Mouse (Mus musculus): ENCODE measurements at regions not wholly inside any gene's neighbourhood (a gene's known extent, or its start where the extent isn't known, plus 50 kb on each side); places are given as distances from the start of the nearest gene placed in this dataset.

DNA sequence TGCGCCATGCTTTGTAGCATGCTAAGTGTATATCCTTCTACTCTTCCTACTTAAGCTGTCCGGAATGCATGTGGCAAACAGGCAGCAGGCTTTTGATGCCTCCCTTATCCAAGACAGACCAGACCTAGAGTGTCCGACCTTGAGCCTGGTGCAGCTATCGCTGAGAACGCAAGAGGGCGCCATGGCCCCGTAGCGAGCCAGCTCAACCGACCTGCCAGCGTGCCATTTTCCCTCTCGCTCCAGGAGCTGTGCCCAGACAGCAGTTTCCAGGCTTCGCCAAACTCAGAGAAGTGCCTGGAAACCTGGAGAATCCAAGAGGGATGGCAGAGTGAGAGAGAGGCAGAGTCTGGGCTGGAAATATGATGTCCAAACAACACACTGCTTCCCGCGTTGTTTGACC lies 155.8 kb upstream of the Gm12830 start:
- peaks cover 88% of the 10 kb centered on the region for H3K27me3 ChIP-seq (ENCODE audit: insufficient read depth, poor library complexity, severe bottlenecking)
- H3K9me3 ChIP-seq, result no peaks in the 10 kb centered on the region
- no peak overlapping the region for H3K27ac ChIP-seq
- DNase-seq (ENCODE audit: low spot score), result peak; percentile 91
- peak overlapping the region; percentile 42 for H3K4me3 ChIP-seq
- no peaks in the 10 kb centered on the region for H3K36me3 ChIP-seq
- 3% methylated on average over 14 of the region's 14 CpGs for WGBS
- H3K4me1 ChIP-seq (replicated peaks), result peaks cover 27% of the 10 kb centered on the region

- peak overlapping the region; percentile 42 for H3K4me3 ChIP-seq
- no peak overlapping the region; the same call in 1 of the 2 replicates for H3K27ac ChIP-seq
- peaks cover 91% of the 10 kb centered on the region for H3K27me3 ChIP-seq (ENCODE audit: insufficient read depth, poor library complexity, severe bottlenecking)
- H3K36me3 ChIP-seq, result no peaks in the 10 kb centered on the region
- H3K4me1 ChIP-seq (replicated peaks), result peaks cover 27% of the 10 kb centered on the region
- H3K9me3 ChIP-seq, result no peaks in the 10 kb centered on the region
- peak; percentile 57 for DNase-seq (ENCODE audit: low spot score)
- WGBS, result 3% methylated on average over 41 of the region's 41 CpGs
Measured at GRCm38 (mm10) chr4:114666238-114666978, 155.1 kb upstream of the Gm12830 start.

DNA sequence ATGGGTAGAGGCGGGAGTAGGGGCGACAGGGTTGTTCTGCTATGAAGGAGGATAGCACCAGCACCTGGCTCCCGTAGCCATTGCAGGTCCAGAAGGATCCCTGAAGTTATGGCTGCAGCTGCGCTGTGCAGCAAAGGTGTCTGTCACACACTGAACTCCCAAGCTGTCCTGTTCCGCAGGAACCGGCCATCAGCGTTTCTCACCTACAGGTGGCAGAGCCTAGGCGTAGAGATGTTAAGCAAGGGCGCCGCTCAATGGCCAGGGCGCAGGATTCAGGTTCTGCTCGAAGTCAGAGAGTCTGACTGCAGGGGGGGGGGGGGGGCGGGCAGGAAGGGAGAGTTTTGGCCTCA lies 154.6 kb upstream of the Gm12830 start:
- peaks cover 92% of the 10 kb centered on the region for H3K27me3 ChIP-seq (ENCODE audit: insufficient read depth, poor library complexity, severe bottlenecking)
- H3K4me3 ChIP-seq, result peak overlapping the region; percentile 42
- WGBS, result 6% methylated on average over 13 of the region's 13 CpGs

DNA sequence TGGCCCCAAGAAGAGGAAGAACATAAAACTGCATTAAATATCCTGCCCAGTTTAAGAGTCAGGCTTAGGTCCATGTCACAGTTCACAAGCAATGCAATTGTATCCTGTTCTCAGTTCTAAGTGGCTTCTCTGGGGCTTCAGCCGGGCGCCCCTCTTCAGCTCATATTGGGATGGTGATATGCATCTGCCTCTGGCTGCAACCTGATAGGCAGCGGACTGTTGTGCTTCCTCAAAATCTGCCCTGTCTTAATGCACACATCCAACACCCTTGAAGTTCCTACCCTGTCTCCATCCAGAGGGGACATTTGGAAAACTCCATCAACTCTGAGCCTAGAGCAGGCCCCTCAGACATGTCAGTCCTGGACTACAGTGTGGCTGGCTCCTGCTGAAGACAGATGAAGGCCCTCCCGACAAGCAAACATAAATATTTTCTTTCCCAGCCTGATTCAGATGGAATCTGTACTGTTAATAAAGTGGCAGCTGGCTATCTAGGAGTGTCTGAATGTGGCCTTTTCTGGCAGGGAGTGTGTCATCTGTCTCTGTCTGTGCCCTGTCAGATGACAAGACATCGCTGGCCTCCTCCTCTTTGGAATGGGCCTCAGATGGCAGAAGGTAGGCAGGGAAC lies 149.3 kb upstream of the Gm12830 start:
- H3K27me3 ChIP-seq (ENCODE audit: insufficient read depth, poor library complexity, severe bottlenecking), result peaks cover 73% of the 10 kb centered on the region
- no peak overlapping the region for H3K27ac ChIP-seq
- 79% methylated on average over 5 of the region's 5 CpGs for WGBS
- H3K36me3 ChIP-seq, result no peaks in the 10 kb centered on the region
- H3K4me3 ChIP-seq, result no peak overlapping the region
- H3K4me1 ChIP-seq (replicated peaks), result peaks cover 10% of the 10 kb centered on the region; the same call in 1 of the 2 replicates
- H3K9me3 ChIP-seq, result no peaks in the 10 kb centered on the region
- no peak for DNase-seq (ENCODE audit: low spot score)

More for the DNA sequence above, 154.6 kb upstream of the Gm12830 start:
- DNase-seq (ENCODE audit: low spot score), result no peak
- no peak overlapping the region for H3K27ac ChIP-seq
- H3K36me3 ChIP-seq, result no peaks in the 10 kb centered on the region
- no peaks in the 10 kb centered on the region for H3K9me3 ChIP-seq
- peaks cover 27% of the 10 kb centered on the region for H3K4me1 ChIP-seq (replicated peaks)

DNA sequence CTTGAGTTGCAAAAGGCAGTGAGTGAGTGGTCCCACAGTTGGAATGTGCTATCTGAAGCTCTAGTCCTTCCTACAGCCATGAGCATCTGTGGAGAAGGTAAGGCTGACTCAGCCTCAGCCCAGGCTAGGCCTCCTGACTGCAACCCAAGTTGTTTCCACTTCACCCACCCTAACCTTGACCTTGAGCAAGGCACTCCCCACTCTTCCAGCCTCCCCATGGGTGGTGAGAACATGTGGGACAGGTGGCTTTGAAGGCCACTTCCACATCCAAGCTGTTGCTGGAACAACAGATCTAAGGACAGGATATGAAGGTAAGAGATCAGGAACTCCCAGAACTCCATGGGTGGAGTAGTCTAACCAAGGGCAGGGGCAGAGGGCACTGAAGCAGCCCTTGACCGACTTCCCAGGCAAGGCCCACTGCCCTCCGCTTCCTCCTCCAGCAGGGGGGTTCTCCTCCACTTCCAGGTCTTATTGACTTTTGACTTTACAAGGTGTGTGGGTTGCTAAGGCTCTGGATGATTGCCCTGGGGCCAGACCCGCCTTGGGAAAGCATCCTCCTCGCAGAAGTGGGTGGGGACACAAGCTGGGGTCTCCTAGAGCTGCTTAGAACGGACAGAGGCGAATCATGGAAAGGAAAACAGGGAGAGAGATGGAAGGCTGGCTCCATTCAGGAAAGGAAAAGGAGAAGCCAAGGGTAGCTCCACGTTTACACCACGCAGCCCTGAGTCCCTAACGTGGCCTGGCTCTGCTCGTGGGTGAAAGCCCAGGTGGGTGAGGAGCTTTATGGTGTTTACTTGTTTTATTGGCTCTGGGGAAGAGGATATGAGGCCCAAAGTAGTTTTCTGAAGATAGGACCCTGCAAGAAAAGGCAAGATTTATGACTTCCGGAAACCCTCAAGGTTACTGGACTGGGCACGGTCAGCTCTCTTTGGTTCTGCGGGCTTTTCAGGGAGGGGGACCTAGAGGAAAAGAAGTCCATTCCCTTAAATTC lies 144.3 kb upstream of the Gm12830 start:
- H3K9me3 ChIP-seq, result no peaks in the 10 kb centered on the region
- H3K27me3 ChIP-seq (ENCODE audit: insufficient read depth, poor library complexity, severe bottlenecking), result peaks cover 55% of the 10 kb centered on the region
- 85% methylated on average over 13 of the region's 13 CpGs for WGBS
- H3K36me3 ChIP-seq, result no peaks in the 10 kb centered on the region
- H3K27ac ChIP-seq, result no peak overlapping the region
- peaks cover 21% of the 10 kb centered on the region for H3K4me1 ChIP-seq (replicated peaks)
- H3K4me3 ChIP-seq, result no peak overlapping the region
- DNase-seq (ENCODE audit: low spot score), result no peak

- no peak for DNase-seq (ENCODE audit: low spot score)
- H3K9me3 ChIP-seq, result no peaks in the 10 kb centered on the region
- H3K4me3 ChIP-seq, result no peak overlapping the region
- peaks cover 26% of the 10 kb centered on the region for H3K4me1 ChIP-seq (replicated peaks)
- peaks cover 50% of the 10 kb centered on the region for H3K27me3 ChIP-seq (ENCODE audit: insufficient read depth, poor library complexity, severe bottlenecking)
- H3K27ac ChIP-seq, result peak overlapping the region; percentile 23; the same call in 1 of the 2 replicates
- H3K36me3 ChIP-seq, result no peaks in the 10 kb centered on the region
- 77% methylated on average over 8 of the region's 8 CpGs for WGBS
Measured at GRCm38 (mm10) chr4:114678053-114678941, 143.2 kb upstream of the Gm12830 start.

DNA sequence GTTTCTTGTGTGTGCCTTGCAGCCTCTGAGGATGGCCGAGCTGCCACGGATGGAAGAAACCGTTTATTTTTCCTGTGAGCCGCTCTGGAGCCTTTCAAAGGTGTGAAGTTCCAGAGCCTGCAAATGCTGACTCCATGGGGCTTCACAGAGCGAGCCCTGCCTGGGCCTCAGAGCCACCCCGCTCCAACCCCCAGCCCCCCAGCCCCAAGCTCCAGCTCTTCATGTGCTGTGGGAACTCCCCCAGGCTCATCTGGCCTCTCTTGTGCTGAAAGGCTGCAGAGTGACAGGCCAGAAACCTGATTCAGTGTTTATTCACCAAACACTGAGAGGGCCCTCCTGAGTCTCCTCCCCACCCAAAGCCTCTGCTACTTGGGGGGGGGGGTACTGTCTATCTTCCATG lies 141.2 kb upstream of the Gm12830 start:
- Histone ChIP-seq H3K9me3 (no peaks in the 10 kb centered on the region), H3K4me3 (no peak overlapping the region), H3K36me3 (no peaks in the 10 kb centered on the region), H3K4me1 (replicated peaks) (peaks cover 35% of the 10 kb centered on the region), H3K27ac (peak overlapping the region; percentile 53), H3K27me3 (ENCODE audit: insufficient read depth, poor library complexity, severe bottlenecking) (peaks cover 55% of the 10 kb centered on the region)
- WGBS, result 32% methylated on average over 6 of the region's 6 CpGs
- peak; percentile 43 for DNase-seq (ENCODE audit: low spot score)

DNA sequence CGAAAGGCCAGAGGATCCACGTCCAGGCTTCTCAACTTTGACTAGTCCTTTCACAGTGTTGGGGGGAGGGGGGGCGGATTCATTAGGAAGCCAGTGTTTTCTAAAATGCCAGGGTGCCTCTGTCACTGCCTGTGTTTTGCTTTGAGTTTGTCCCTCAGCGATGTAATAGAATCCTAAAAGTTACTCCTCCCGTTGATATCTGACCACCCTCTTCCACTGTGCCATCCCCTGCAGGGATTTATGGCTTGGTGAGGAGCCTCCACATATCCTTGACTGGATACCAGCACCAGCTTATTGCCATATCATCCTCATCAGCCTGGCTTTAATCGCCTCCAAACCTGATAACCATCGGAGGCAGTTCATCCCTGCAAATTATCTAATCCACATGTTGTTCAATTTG lies 138.6 kb upstream of the Gm12830 start:
- H3K36me3 ChIP-seq, result no peaks in the 10 kb centered on the region
- H3K4me3 ChIP-seq, result no peak overlapping the region
- H3K4me1 ChIP-seq (replicated peaks), result peaks cover 42% of the 10 kb centered on the region
- H3K27ac ChIP-seq, result no peak overlapping the region
- H3K27me3 ChIP-seq (ENCODE audit: insufficient read depth, poor library complexity, severe bottlenecking), result peaks cover 72% of the 10 kb centered on the region
- no peak for DNase-seq (ENCODE audit: low spot score)
- no peaks in the 10 kb centered on the region for H3K9me3 ChIP-seq
- 64% methylated on average over 7 of the region's 7 CpGs for WGBS

DNA sequence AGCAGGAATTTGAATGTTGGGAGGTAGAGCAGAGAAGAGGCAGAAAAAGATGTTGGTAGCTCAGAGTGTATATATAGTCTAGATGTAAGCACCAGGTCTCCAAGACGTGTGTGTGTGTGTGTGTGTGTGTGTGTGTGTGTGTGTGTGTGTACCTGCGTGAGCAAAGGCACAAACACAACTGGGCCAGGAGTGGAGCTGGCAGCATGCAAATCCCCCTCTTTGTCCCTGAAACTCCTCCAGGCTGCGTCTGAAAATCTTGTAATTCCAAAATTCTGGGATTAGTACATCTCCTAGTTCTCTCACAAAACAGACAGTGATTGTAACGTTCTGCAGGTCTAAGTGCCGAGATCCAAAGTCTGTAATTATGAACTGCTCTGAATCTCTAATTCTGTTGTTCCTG lies 137.8 kb upstream of the Gm12830 start:
- Histone ChIP-seq H3K36me3 (no peaks in the 10 kb centered on the region), H3K4me1 (replicated peaks) (peaks cover 42% of the 10 kb centered on the region), H3K27ac (no peak overlapping the region), H3K9me3 (no peaks in the 10 kb centered on the region), H3K27me3 (ENCODE audit: insufficient read depth, poor library complexity, severe bottlenecking) (peaks cover 78% of the 10 kb centered on the region), H3K4me3 (no peak overlapping the region)
- no peak for DNase-seq (ENCODE audit: low spot score)
- 72% methylated on average over 5 of the region's 5 CpGs for WGBS

GRCm38 (mm10) chr4:114684844-114685382 lies 136.6 kb upstream of the Gm12830 start:
- Histone ChIP-seq H3K4me1 (replicated peaks) (peaks cover 42% of the 10 kb centered on the region), H3K9me3 (no peaks in the 10 kb centered on the region), H3K27ac (no peak overlapping the region), H3K4me3 (no peak overlapping the region), H3K36me3 (no peaks in the 10 kb centered on the region), H3K27me3 (ENCODE audit: insufficient read depth, poor library complexity, severe bottlenecking) (peaks cover 77% of the 10 kb centered on the region)
- no peak for DNase-seq (ENCODE audit: low spot score)
- 55% methylated on average over 7 of the region's 7 CpGs for WGBS

DNA sequence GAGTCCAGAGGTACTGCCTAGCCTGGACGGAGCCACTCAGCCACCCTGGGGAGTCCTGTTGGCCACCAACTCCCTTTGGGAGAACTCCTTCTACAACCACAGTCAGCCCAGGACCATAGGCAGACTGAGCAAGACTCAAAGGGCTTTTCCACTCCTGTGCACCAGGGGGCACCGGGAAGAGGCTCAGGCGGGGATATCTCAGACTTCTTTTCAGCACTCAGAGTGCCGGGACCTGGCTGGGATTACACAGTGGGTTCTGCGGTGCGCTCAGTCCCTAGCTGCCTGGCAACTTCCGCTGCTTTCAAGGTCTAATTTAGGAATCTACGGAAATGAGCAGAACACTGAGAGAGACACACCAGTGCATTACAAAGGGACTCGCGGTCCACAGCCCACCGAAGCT lies 136.1 kb upstream of the Gm12830 start:
- 13% methylated on average over 11 of the region's 11 CpGs for WGBS
- peaks cover 37% of the 10 kb centered on the region for H3K4me1 ChIP-seq (replicated peaks)
- peak; percentile 66 for DNase-seq (ENCODE audit: low spot score)
- no peaks in the 10 kb centered on the region for H3K9me3 ChIP-seq
- peaks cover 76% of the 10 kb centered on the region for H3K27me3 ChIP-seq (ENCODE audit: insufficient read depth, poor library complexity, severe bottlenecking)
- H3K36me3 ChIP-seq, result no peaks in the 10 kb centered on the region
- peak overlapping the region; percentile 66 for H3K27ac ChIP-seq
- peak overlapping the region; percentile 23; the same call in 1 of the 2 replicates for H3K4me3 ChIP-seq

- Histone ChIP-seq H3K4me1 (replicated peaks) (peaks cover 34% of the 10 kb centered on the region), H3K4me3 (no peak overlapping the region), H3K9me3 (no peaks in the 10 kb centered on the region), H3K27me3 (ENCODE audit: insufficient read depth, poor library complexity, severe bottlenecking) (peaks cover 69% of the 10 kb centered on the region), H3K36me3 (no peaks in the 10 kb centered on the region), H3K27ac (peak overlapping the region; percentile 66; the same call in 1 of the 2 replicates)
- DNase-seq (ENCODE audit: low spot score), result no peak
- WGBS, result 58% methylated on average over 4 of the region's 4 CpGs
Measured at GRCm38 (mm10) chr4:114686091-114686490, 135.4 kb upstream of the Gm12830 start.

Data from hindbrain, embryonic 10.5 days (tissue).